Mouse (Mus musculus): ENCODE data around the gene Arhgap28.

The Arhgap28 gene

DNA sequence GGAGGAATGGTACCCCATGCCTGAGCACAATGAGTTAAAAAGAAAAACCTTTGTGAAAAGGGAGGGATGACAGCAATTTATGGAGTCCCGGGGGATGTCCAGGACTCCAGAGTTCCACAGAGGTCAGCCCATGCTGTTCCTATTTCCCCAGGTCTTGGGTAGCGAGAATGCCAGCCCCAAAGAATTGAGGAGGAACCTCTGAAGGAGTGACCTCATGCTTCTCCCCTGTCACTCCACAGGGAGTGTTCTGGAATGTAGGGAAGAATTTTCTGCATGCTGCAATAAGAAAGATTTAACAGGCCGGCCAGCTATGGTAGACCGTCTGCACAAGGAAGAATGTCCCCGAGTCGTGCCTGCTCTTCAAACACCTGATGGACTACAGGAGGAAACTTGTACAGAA is 72.5 kb downstream of the Arhgap28 start:
- DNase-seq: no peak

DNA sequence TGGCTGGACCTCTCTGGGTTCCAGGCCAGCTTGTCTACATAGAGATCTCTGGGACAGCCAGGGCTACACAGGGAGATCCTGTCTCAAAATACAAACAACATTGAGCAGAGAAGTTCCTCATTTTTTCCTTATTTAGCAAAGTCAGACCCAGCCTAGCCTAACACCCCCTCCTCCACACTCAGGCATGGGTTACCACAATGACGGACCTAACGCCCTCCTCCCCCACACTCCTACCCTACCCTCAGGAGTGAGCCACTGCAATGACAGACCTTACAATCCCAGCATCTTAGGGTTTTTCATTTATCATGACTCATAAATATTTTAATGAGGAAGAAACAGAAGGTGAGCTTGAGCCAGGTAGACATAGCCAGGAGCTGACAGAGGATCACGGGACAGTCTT is 73.0 kb downstream of the Arhgap28 start:
- DNase-seq: no peak

DNA sequence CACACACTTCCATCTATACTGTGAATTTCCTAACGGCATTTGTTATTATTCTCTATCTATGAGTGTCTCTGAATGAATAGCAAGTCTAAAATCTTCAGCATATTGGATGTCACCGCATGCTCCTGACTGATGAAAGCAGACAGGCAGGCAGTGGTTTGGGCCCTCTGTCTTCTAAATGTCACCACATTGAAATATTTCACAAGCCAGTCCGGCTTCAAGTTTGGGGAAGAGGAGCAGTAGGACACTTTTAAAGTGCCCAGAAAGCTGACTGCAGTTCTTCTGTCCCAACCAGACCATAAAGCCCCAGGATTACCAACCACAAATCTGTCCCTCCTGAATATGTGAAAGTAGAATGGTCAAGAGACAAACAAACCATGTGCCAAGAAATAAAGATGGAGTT is 73.5 kb downstream of the Arhgap28 start:
- no peak for DNase-seq

DNA sequence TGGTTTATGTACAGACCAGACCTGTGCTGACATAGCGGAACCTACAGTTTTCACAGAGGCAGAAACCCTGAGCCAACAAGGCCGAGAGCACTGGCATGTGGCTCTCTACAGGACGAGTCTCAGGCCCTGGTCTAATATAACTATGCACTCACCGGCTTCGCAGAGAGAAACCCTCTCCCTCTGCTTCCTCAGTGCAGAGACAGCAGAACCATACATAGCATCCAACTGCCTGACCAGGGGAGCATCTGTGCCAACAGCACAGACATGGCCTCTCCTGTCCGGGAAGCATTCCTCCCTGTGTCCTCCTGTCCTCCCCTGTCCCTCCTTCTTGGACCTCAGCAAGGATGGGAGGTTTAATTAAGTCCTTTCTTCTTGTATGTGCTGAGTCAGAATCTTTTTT is 75.6 kb downstream of the Arhgap28 start:
- DNase-seq: no peak

GRCm38 (mm10) chr17:67927864-67928263 is 76.1 kb downstream of the Arhgap28 start:
- no peak for DNase-seq

- no peak for DNase-seq
Observed at GRCm38 (mm10) chr17:67919959-67920358, 84.0 kb downstream of the Arhgap28 start.

GRCm38 (mm10) chr17:67918201-67918600 is 85.7 kb downstream of the Arhgap28 start:
- DNase-seq: no peak

DNA sequence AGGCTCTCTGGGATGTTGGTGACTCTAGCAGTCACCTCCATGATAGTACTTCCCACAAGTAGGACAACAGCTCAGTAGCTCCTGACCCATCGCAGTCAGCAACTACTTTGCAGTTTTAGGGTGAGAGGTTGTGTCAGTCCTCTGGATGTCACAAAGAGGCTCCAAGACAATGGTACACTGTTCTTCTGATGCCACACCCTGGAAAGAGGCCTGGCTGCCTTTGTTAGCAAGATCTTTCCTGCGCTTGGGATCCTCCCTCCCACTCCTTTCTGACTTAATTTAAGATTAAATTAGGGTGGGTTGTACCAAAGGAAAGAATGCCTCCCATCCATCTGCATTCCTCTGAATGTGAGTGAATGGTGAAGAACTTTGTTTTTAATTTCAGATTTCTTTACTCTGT is 87.0 kb downstream of the Arhgap28 start:
- no peak for DNase-seq

GRCm38 (mm10) chr17:67912640-67913039 is 91.3 kb downstream of the Arhgap28 start:
- DNase-seq: peak; percentile 52

DNA sequence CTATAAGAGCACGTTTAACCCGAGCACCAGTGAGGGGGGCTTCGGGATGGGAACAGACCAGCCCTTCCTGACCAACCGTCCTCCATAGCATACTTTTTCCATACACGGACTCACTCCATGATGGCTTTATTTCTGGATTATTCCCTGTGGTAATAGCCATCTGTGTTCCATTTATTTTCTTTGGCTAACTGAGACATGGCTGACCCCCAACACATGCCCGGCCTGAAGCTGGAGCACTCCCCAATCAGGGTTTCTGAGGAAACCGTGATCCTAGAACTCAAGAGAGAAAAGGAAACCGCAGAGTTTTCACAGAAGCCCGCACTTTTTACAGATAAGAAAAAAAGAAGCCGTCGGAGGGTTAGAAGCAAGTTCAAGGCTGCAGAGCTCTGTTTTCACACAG is 91.9 kb downstream of the Arhgap28 start:
- no peak for DNase-seq

DNA sequence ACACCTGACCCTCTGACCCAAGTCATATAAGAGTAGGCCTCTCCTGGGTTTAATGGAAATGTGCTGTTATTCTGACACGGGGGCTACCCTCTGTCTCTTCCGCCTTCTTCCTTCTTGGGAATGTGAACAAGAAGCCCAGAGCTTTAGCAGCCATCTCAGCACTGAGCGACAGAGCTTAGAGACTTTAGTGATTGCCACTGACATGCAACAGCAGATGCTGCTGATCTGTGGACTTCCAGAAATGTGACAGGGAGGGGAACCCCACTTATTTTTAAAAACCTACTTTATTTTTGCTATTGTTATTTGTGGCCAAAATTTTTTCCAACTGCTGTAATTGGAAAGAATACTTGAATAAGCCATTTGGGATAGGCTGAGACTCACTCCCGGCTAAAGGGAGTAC is 95.4 kb downstream of the Arhgap28 start:
- DNase-seq: no peak

DNA sequence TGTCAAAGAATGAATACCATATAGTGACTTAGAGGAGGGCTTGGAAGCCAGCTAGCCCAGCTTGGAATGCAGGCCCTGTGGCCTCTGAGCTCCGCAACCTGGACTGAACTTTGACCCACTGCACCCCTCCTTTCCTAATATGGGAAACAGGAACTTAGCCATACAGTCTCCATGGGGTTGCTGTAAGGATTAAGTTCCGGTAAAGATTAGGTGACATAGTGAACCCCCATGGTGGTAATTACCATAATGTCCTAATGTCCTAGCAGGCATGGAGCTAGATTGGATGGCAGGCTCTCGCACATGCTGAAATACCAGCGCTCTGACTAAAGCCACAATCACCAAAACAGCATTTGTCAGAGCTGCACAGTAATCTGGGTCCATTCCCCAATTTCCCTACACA is 95.8 kb downstream of the Arhgap28 start:
- DNase-seq: no peak

GRCm38 (mm10) chr17:67907532-67908054 is 96.3 kb downstream of the Arhgap28 start:
- no peak for DNase-seq

DNA sequence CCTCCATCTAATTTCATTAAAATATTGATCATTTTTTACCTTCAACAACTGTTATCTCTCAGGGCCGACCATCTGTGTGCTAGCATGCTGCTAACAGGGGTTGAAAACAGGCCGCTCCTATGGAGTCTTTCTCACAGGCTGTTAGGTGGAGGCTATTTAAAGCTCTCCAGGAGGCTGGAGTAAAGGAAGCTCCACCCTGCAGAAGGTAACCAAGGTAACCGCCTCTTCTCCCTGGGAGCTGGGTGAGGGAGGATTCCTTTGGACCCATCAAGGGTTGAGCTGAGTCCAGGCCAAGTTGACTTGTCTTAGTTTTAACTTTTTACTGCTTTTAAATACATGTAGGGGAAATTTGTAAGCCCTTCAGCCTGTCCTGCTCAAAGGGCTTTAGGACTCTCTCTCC is 97.7 kb downstream of the Arhgap28 start:
- no peak for DNase-seq

GRCm38 (mm10) chr17:67904315-67904944 is 99.5 kb downstream of the Arhgap28 start:
- DNase-seq: no peak

- DNase-seq: no peak
Observed at GRCm38 (mm10) chr17:67902847-67903246, 101.1 kb downstream of the Arhgap28 start.

GRCm38 (mm10) chr17:67901161-67901560 is 102.8 kb downstream of the Arhgap28 start:
- no peak for DNase-seq

- DNase-seq: no peak
Observed at GRCm38 (mm10) chr17:67899376-67899775, 104.5 kb downstream of the Arhgap28 start.

- DNase-seq: no peak
Observed at GRCm38 (mm10) chr17:67896413-67896812, 107.5 kb downstream of the Arhgap28 start.

DNA sequence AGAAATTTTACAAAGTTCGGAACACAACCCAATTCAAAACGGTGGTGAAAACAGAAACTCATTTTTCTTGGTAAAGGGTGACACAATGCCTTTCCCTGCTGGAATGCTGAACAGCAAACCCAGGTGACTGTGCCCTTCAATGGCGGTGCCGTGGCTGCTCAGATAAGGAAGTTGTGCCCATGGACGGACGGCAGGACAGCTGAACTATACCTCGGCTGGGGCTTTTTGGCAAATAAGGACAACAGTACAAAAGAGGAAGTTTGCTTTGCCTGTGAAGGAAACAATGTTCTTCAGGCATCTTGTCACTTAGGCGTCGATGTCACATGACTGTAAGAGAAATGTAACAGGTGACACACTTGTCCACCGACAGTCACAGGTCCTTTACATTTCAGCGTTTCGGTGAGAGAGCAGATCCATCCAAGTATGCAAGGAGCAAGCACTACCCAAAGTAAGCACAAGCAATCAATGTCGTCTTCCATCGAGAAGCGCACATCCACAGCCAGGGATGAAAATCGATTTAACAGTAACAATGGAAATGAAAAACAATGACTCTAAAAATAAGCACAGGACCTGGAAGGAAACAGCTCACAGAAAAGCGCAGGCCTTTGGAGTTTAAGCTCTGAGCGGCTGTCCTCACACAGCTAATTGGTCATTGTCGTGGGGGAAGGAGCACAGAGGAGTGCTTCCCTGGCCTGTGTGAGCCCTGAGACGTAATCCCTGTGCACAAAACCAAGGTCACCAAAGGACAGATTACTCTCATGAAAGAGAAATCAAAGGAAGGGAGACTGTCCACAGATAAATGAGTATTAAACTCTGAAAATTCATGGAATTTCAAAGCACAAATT is 114.2 kb downstream of the Arhgap28 start:
- no peak for DNase-seq

DNA sequence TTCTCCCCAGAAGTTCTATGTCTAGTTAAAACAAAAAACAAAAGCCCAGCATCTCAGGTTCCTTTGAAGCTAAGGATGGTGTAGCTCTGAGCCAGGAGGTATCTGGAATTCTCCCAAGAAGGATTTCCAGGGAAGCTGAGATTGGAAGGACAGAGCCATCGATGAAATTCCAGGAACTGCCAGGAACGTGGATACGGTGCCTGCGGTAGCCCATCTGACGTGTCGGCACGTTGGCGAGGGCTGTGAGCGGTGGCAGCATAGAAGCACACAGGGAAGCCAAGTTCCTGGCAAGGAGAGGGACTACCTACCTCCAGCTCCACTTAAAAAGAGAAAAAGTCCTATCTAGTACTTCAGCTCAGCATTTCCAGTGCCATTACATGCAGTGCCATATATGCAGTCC is 115.8 kb downstream of the Arhgap28 start:
- DNase-seq: no peak

DNA sequence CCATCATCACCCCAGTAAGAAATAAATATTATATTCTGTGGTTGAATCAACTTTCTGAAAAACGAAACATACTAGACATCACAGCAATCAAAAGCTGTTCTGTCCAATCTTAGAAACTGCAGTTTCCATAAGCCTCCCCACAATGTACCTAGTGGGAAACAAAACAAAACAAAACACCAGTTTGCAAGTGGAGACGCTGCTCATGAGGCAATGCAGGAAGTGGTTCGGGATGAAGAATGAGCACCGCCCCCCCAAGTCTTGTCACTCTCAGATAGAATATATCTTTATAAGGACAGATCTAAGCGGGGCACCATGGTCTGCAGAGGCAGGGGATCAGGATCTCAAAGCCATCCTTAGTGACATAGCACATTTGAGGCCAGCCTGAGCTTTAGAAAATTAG is 117.6 kb downstream of the Arhgap28 start:
- DNase-seq: no peak

GRCm38 (mm10) chr17:67877599-67877998 is 126.3 kb downstream of the Arhgap28 start:
- no peak for DNase-seq
